Mouse (Mus musculus): Measurements from ENCODE around the gene Per1. TPM values are rescaled to one million over a fixed set of nuclear protein-coding genes. Genes with fewer than 3 reads are reported as not detected.

Per1 gene
- polyA plus RNA-seq, 1 experiment = 25.0 TPM

GRCm38 (mm10) chr11:69101604-69102402 is 6.8 kb downstream of the Per1 start:
- no peak for TF ChIP-seq CTCF (IDR thresholded peaks at IDR 0.05; ENCODE audit: low read depth, low read length)
- Histone ChIP-seq H3K36me3 (ENCODE audit: control insufficient read depth, insufficient read depth, low read length, poor library complexity, severe bottlenecking) (peaks cover 22% of the 10 kb centered on the region), H3K4me1 (ENCODE audit: control insufficient read depth, insufficient read depth, low read length) (no peaks in the 10 kb centered on the region), H3K9ac (ENCODE audit: low read depth, poor library complexity, severe bottlenecking) (no peak overlapping the region), H3K27me3 (ENCODE audit: control insufficient read depth, insufficient read depth, low read length, poor library complexity, severe bottlenecking) (no peaks in the 10 kb centered on the region), H3K4me3 (ENCODE audit: low read depth, low read length) (no peak overlapping the region), H3K27ac (ENCODE audit: insufficient read depth, low read length) (no peak overlapping the region), H3K9me3 (replicated peaks; ENCODE audit: control insufficient read depth, insufficient read depth, low read length, poor library complexity, severe bottlenecking) (no peaks in the 10 kb centered on the region)

GRCm38 (mm10) chr11:69102403-69102725 is 7.3 kb downstream of the Per1 start:
- Histone ChIP-seq H3K4me3 (ENCODE audit: low read depth, low read length) (no peak overlapping the region), H3K4me1 (ENCODE audit: control insufficient read depth, insufficient read depth, low read length) (no peaks in the 10 kb centered on the region), H3K9ac (ENCODE audit: low read depth, poor library complexity, severe bottlenecking) (no peak overlapping the region), H3K36me3 (ENCODE audit: control insufficient read depth, insufficient read depth, low read length, poor library complexity, severe bottlenecking) (peaks cover 22% of the 10 kb centered on the region), H3K27me3 (ENCODE audit: control insufficient read depth, insufficient read depth, low read length, poor library complexity, severe bottlenecking) (no peaks in the 10 kb centered on the region), H3K27ac (ENCODE audit: insufficient read depth, low read length) (no peak overlapping the region), H3K9me3 (replicated peaks; ENCODE audit: control insufficient read depth, insufficient read depth, low read length, poor library complexity, severe bottlenecking) (no peaks in the 10 kb centered on the region)
- no peak for TF ChIP-seq POLR2A (IDR thresholded peaks at IDR 0.05; ENCODE audit: insufficient read depth, low read length)
- no peak for TF ChIP-seq EP300 (IDR thresholded peaks at IDR 0.05; ENCODE audit: insufficient read depth, low read depth, low read length)
- no peak for TF ChIP-seq CTCF (IDR thresholded peaks at IDR 0.05; ENCODE audit: low read depth, low read length)

- no peaks in the 10 kb centered on the region for H3K9me3 ChIP-seq (replicated peaks; ENCODE audit: control insufficient read depth, insufficient read depth, low read length, poor library complexity, severe bottlenecking)
- peaks cover 22% of the 10 kb centered on the region for H3K36me3 ChIP-seq (ENCODE audit: control insufficient read depth, insufficient read depth, low read length, poor library complexity, severe bottlenecking)
- no peaks in the 10 kb centered on the region for H3K27me3 ChIP-seq (ENCODE audit: control insufficient read depth, insufficient read depth, low read length, poor library complexity, severe bottlenecking)
- no peaks in the 10 kb centered on the region for H3K4me1 ChIP-seq (ENCODE audit: control insufficient read depth, insufficient read depth, low read length)
- no peak overlapping the region for H3K4me3 ChIP-seq (ENCODE audit: low read depth, low read length)
- no peak overlapping the region for H3K9ac ChIP-seq (ENCODE audit: low read depth, poor library complexity, severe bottlenecking)
- no peak for TF ChIP-seq POLR2A (IDR thresholded peaks at IDR 0.05; ENCODE audit: insufficient read depth, low read length)
- TF ChIP-seq EP300 (IDR thresholded peaks at IDR 0.05; ENCODE audit: insufficient read depth, low read depth, low read length) = no peak
- no peak for TF ChIP-seq CTCF (IDR thresholded peaks at IDR 0.05; ENCODE audit: low read depth, low read length)
- no peak overlapping the region for H3K27ac ChIP-seq (ENCODE audit: insufficient read depth, low read length)
Measured at GRCm38 (mm10) chr11:69103121-69103520, 8.1 kb downstream of the Per1 start.

GRCm38 (mm10) chr11:69103531-69104435 is 8.8 kb downstream of the Per1 start:
- no peaks in the 10 kb centered on the region for H3K9me3 ChIP-seq (replicated peaks; ENCODE audit: control insufficient read depth, insufficient read depth, low read length, poor library complexity, severe bottlenecking)
- no peaks in the 10 kb centered on the region for H3K4me1 ChIP-seq (ENCODE audit: control insufficient read depth, insufficient read depth, low read length)
- no peak overlapping the region for H3K9ac ChIP-seq (ENCODE audit: low read depth, poor library complexity, severe bottlenecking)
- no peak overlapping the region for H3K27ac ChIP-seq (ENCODE audit: insufficient read depth, low read length)
- TF ChIP-seq CTCF (IDR thresholded peaks at IDR 0.05; ENCODE audit: low read depth, low read length) (no peak), EP300 (IDR thresholded peaks at IDR 0.05; ENCODE audit: insufficient read depth, low read depth, low read length) (no peak), POLR2A (IDR thresholded peaks at IDR 0.05; ENCODE audit: insufficient read depth, low read length) (no peak)
- H3K4me3 ChIP-seq (ENCODE audit: low read depth, low read length) = no peak overlapping the region
- no peaks in the 10 kb centered on the region for H3K27me3 ChIP-seq (ENCODE audit: control insufficient read depth, insufficient read depth, low read length, poor library complexity, severe bottlenecking)
- H3K36me3 ChIP-seq (ENCODE audit: control insufficient read depth, insufficient read depth, low read length, poor library complexity, severe bottlenecking) = peaks cover 22% of the 10 kb centered on the region

- no peak overlapping the region for H3K4me3 ChIP-seq (ENCODE audit: low read depth, low read length)
- H3K27ac ChIP-seq (ENCODE audit: insufficient read depth, low read length) = no peak overlapping the region
- H3K9me3 ChIP-seq (replicated peaks; ENCODE audit: control insufficient read depth, insufficient read depth, low read length, poor library complexity, severe bottlenecking) = no peaks in the 10 kb centered on the region
- peaks cover 2% of the 10 kb centered on the region for H3K4me1 ChIP-seq (ENCODE audit: control insufficient read depth, insufficient read depth, low read length)
- peaks cover 22% of the 10 kb centered on the region for H3K36me3 ChIP-seq (ENCODE audit: control insufficient read depth, insufficient read depth, low read length, poor library complexity, severe bottlenecking)
- no peaks in the 10 kb centered on the region for H3K27me3 ChIP-seq (ENCODE audit: control insufficient read depth, insufficient read depth, low read length, poor library complexity, severe bottlenecking)
- TF ChIP-seq POLR2A (IDR thresholded peaks at IDR 0.05; ENCODE audit: insufficient read depth, low read length) = no peak
- no peak for TF ChIP-seq CTCF (IDR thresholded peaks at IDR 0.05; ENCODE audit: low read depth, low read length)
- H3K9ac ChIP-seq (ENCODE audit: low read depth, poor library complexity, severe bottlenecking) = no peak overlapping the region
Measured at GRCm38 (mm10) chr11:69104487-69104886, 9.5 kb downstream of the Per1 start.

GRCm38 (mm10) chr11:69105227-69105626 is 10.2 kb downstream of the Per1 start:
- TF ChIP-seq CTCF (IDR thresholded peaks at IDR 0.05; ENCODE audit: low read depth, low read length) = no peak
- TF ChIP-seq POLR2A (IDR thresholded peaks at IDR 0.05; ENCODE audit: insufficient read depth, low read length) = no peak
- TF ChIP-seq EP300 (IDR thresholded peaks at IDR 0.05; ENCODE audit: insufficient read depth, low read depth, low read length) = no peak
- Histone ChIP-seq H3K4me1 (ENCODE audit: control insufficient read depth, insufficient read depth, low read length) (peaks cover 4% of the 10 kb centered on the region), H3K36me3 (ENCODE audit: control insufficient read depth, insufficient read depth, low read length, poor library complexity, severe bottlenecking) (peaks cover 22% of the 10 kb centered on the region), H3K27ac (ENCODE audit: insufficient read depth, low read length) (no peak overlapping the region), H3K9me3 (replicated peaks; ENCODE audit: control insufficient read depth, insufficient read depth, low read length, poor library complexity, severe bottlenecking) (no peaks in the 10 kb centered on the region), H3K9ac (ENCODE audit: low read depth, poor library complexity, severe bottlenecking) (no peak overlapping the region), H3K27me3 (ENCODE audit: control insufficient read depth, insufficient read depth, low read length, poor library complexity, severe bottlenecking) (no peaks in the 10 kb centered on the region), H3K4me3 (ENCODE audit: low read depth, low read length) (no peak overlapping the region)

Measured in ES-Bruce4 (cell line).